Mouse (Mus musculus) MEL (cell line): ENCODE data around the gene Dock9. TPM values are rescaled to one million over a fixed set of nuclear protein-coding genes. Genes with fewer than 3 reads are reported as not detected.

Experiments
- DNase-seq: peaks from one replicate; pipeline ENCODE4 v3.0.0; 2011; ENCODE audit warnings: low read depth, low spot score
- H3K27ac ChIP-seq: 2 replicates; pipeline ENCODE4 v1.5.1; 2012; ENCODE audit warnings: low read depth, mild to moderate bottlenecking, control low read depth, low read length, moderate library complexity; ENCODE audit not compliant: control insufficient read depth
- H3K27me3 ChIP-seq, 2 experiments: fragments of 150-350 bp in 1 of 2; sonication (generic) in 1 of 2; 2 replicates each; pipeline ENCODE4 v1.6.1; 2012; ENCODE audit warnings: low read length in 2 of 2, mild to moderate bottlenecking in 2 of 2, improper control_type of control experiment in 1 of 2, moderate library complexity in 1 of 2; ENCODE audit not compliant: insufficient read depth in 2 of 2, control insufficient read depth in 1 of 2
- H3K36me3 ChIP-seq, 2 experiments: 2 replicates each; pipeline ENCODE4 v1.6.1; 2012 to 2014; ENCODE audit warnings: low read length in 2 of 2, improper control_type of control experiment in 1 of 2, inconsistent platforms in 1 of 2, mild to moderate bottlenecking in 1 of 2; ENCODE audit not compliant: insufficient read depth in 2 of 2, control insufficient read depth in 1 of 2
- H3K4me1 ChIP-seq, 2 experiments: fragments of 150-350 bp in 1 of 2; sonication (generic) in 1 of 2; 2 replicates each; pipeline ENCODE4 v1.6.1; 2012; ENCODE audit warnings: low read length in 2 of 2, improper control_type of control experiment in 1 of 2, mild to moderate bottlenecking in 1 of 2; ENCODE audit not compliant: insufficient read depth in 2 of 2, control insufficient read depth in 1 of 2
- H3K4me3 ChIP-seq, 2 experiments: fragments of 150-350 bp in 1 of 2; sonication (generic) in 1 of 2; 2 replicates each; pipeline ENCODE4 v1.5.1; 2012; ENCODE audit warnings: low read depth in 2 of 2, low read length in 2 of 2, mild to moderate bottlenecking in 2 of 2, moderate library complexity in 2 of 2, control low read depth in 1 of 2, improper control_type of control experiment in 1 of 2; ENCODE audit not compliant: control insufficient read depth in 1 of 2, insufficient read depth in 1 of 2
- H3K79me2 ChIP-seq: 2 replicates; pipeline ENCODE4 v1.6.1; 2012; ENCODE audit warnings: mild to moderate bottlenecking, low read length, moderate library complexity; ENCODE audit not compliant: control insufficient read depth, poor library complexity, insufficient read depth
- H3K9ac ChIP-seq: 2 replicates; pipeline ENCODE4 v1.6.1; 2012; ENCODE audit warnings: low read depth, mild to moderate bottlenecking, control low read depth, low read length, moderate library complexity; ENCODE audit not compliant: control insufficient read depth, poor library complexity, severe bottlenecking
- H3K9me3 ChIP-seq: fragments of 150-350 bp; sonication (generic); replicated peaks from 2 replicates; pipeline ENCODE4 v1.6.1; 2012; ENCODE audit warnings: mild to moderate bottlenecking, low read length, improper control_type of control experiment, moderate library complexity; ENCODE audit not compliant: insufficient read depth
- BHLHE40 ChIP-seq: IDR thresholded peaks from 2 replicates; pipeline ENCODE4 v1.6.1; 2012; ENCODE audit warnings: low read depth, mild to moderate bottlenecking, inconsistent platforms, low read length, improper control_type of control experiment, borderline replicate concordance
- CHD1 ChIP-seq: IDR thresholded peaks from 2 replicates; pipeline ENCODE4 v1.6.1; 2012; ENCODE audit warnings: low read depth, mild to moderate bottlenecking, inconsistent platforms, low read length, improper control_type of control experiment
- CHD2 ChIP-seq: IDR thresholded peaks from 2 replicates; pipeline ENCODE4 v1.6.1; 2011; ENCODE audit warnings: low read length, improper control_type of control experiment
- CTCF ChIP-seq, 3 experiments: IDR thresholded peaks in 2 of 3; conservative IDR thresholded peaks in 1 of 3; 2 replicates each; pipeline ENCODE4 v1.5.1; 2011 to 2012; ENCODE audit warnings: low read length in 3 of 3, low read depth in 2 of 3, mild to moderate bottlenecking in 2 of 3, improper control_type of control experiment in 1 of 3, inconsistent platforms in 1 of 3, mixed read lengths in 1 of 3, moderate library complexity in 1 of 3; ENCODE audit not compliant: control insufficient read depth in 1 of 3, insufficient read depth in 1 of 3, poor library complexity in 1 of 3, severe bottlenecking in 1 of 3
- E2F4 ChIP-seq: IDR thresholded peaks from 2 replicates; pipeline ENCODE4 v1.6.1; 2011; ENCODE audit warnings: low read depth, low read length, improper control_type of control experiment, borderline replicate concordance
- ELF1 ChIP-seq: IDR thresholded peaks from 2 replicates; pipeline ENCODE4 v1.6.1; 2014; ENCODE audit warnings: low read depth, mild to moderate bottlenecking, inconsistent platforms, low read length, improper control_type of control experiment, moderate library complexity
- EP300 ChIP-seq, 2 experiments: IDR thresholded peaks; 2 replicates each; pipeline ENCODE4 v1.6.1; 2011; ENCODE audit warnings: improper control_type of control experiment in 2 of 2, low read length in 2 of 2, low read depth in 1 of 2, mild to moderate bottlenecking in 1 of 2
- ETS1 ChIP-seq: IDR thresholded peaks from 2 replicates; pipeline ENCODE4 v1.6.1; 2012; ENCODE audit warnings: low read depth, mild to moderate bottlenecking, inconsistent platforms, low read length, improper control_type of control experiment, moderate library complexity
- GABPA ChIP-seq: IDR thresholded peaks from 2 replicates; pipeline ENCODE4 v1.6.1; 2012; ENCODE audit warnings: low read depth, mild to moderate bottlenecking, inconsistent platforms, low read length, improper control_type of control experiment, moderate library complexity
- GATA1 ChIP-seq: IDR thresholded peaks from 2 replicates; pipeline ENCODE4 v1.6.1; 2011; ENCODE audit warnings: low read depth, low read length, improper control_type of control experiment
- HCFC1 ChIP-seq: IDR thresholded peaks from 2 replicates; pipeline ENCODE4 v1.6.1; 2012; ENCODE audit warnings: low read depth, mild to moderate bottlenecking, inconsistent platforms, low read length, improper control_type of control experiment, moderate library complexity
- JUND ChIP-seq: IDR thresholded peaks from 2 replicates; pipeline ENCODE4 v1.6.1; 2011; ENCODE audit warnings: low read depth, mild to moderate bottlenecking, improper control_type of control experiment, low read length
- KAT2A ChIP-seq: conservative IDR thresholded peaks from 2 replicates; pipeline ENCODE4 v1.6.1; 2012; ENCODE audit warnings: low read depth, low read length, improper control_type of control experiment, inconsistent platforms
- MAFK ChIP-seq: IDR thresholded peaks from 2 replicates; pipeline ENCODE4 v1.6.1; 2011; ENCODE audit warnings: low read depth, mild to moderate bottlenecking, low read length, improper control_type of control experiment, borderline replicate concordance
- MAX ChIP-seq: IDR thresholded peaks from 2 replicates; pipeline ENCODE4 v1.6.1; 2011; ENCODE audit warnings: low read length, improper control_type of control experiment
- MAZ ChIP-seq: IDR thresholded peaks from 2 replicates; pipeline ENCODE4 v1.6.1; 2012; ENCODE audit warnings: low read depth, mild to moderate bottlenecking, inconsistent platforms, low read length, improper control_type of control experiment
- MEF2A ChIP-seq: IDR thresholded peaks from 2 replicates; pipeline ENCODE4 v1.6.1; 2014; ENCODE audit warnings: low read depth, mild to moderate bottlenecking, inconsistent platforms, low read length, improper control_type of control experiment; ENCODE audit not compliant: poor library complexity, insufficient replicate concordance, severe bottlenecking; ENCODE audit errors: extremely low read depth
- MXI1 ChIP-seq: IDR thresholded peaks from 2 replicates; pipeline ENCODE4 v1.6.1; 2011; ENCODE audit warnings: mild to moderate bottlenecking, low read depth, low read length, improper control_type of control experiment
- MYB ChIP-seq: IDR thresholded peaks from 2 replicates; pipeline ENCODE4 v1.6.1; 2011; ENCODE audit warnings: mild to moderate bottlenecking, low read depth, low read length, improper control_type of control experiment
- MYC ChIP-seq: IDR thresholded peaks from 2 replicates; pipeline ENCODE4 v1.6.1; 2011; ENCODE audit warnings: low read depth, mild to moderate bottlenecking, low read length, improper control_type of control experiment, moderate library complexity
- NELFE ChIP-seq: IDR thresholded peaks from 2 replicates; pipeline ENCODE4 v1.6.1; 2011; ENCODE audit warnings: low read depth, low read length, improper control_type of control experiment
- NRF1 ChIP-seq: IDR thresholded peaks from 2 replicates; pipeline ENCODE4 v1.6.1; 2014; ENCODE audit warnings: low read depth, mild to moderate bottlenecking, inconsistent platforms, low read length, improper control_type of control experiment, moderate library complexity; ENCODE audit not compliant: poor library complexity, insufficient read depth, severe bottlenecking
- POLR2A ChIP-seq, 2 experiments: IDR thresholded peaks; 2 replicates each; pipeline ENCODE4 v1.6.1; 2011 to 2012; ENCODE audit warnings: low read length in 2 of 2, mild to moderate bottlenecking in 2 of 2, control low read depth in 1 of 2, improper control_type of control experiment in 1 of 2, low read depth in 1 of 2, moderate library complexity in 1 of 2; ENCODE audit not compliant: control insufficient read depth in 1 of 2, insufficient read depth in 1 of 2, poor library complexity in 1 of 2
- POLR2AphosphoS2 ChIP-seq: IDR thresholded peaks from 2 replicates; pipeline ENCODE4 v1.6.1; 2011; ENCODE audit warnings: low read length, improper control_type of control experiment
- POLR2AphosphoS5 ChIP-seq: IDR thresholded peaks from 2 replicates; pipeline ENCODE4 v1.6.1; 2012; ENCODE audit warnings: low read depth, borderline replicate concordance, mild to moderate bottlenecking, inconsistent platforms, low read length, moderate library complexity, mixed read lengths
- RCOR1 ChIP-seq: IDR thresholded peaks from 2 replicates; pipeline ENCODE4 v1.6.1; 2012; ENCODE audit warnings: low read depth, mild to moderate bottlenecking, inconsistent platforms, low read length, improper control_type of control experiment
- SIN3A ChIP-seq: IDR thresholded peaks from 2 replicates; pipeline ENCODE4 v1.6.1; 2012; ENCODE audit warnings: low read length, improper control_type of control experiment, inconsistent platforms
- SMC3 ChIP-seq: IDR thresholded peaks from 2 replicates; pipeline ENCODE4 v1.6.1; 2011; ENCODE audit warnings: low read depth, low read length, improper control_type of control experiment
- TAL1 ChIP-seq: IDR thresholded peaks from 2 replicates; pipeline ENCODE4 v1.6.1; 2012; ENCODE audit warnings: mild to moderate bottlenecking, inconsistent platforms, low read length, moderate library complexity, mixed read lengths
- TBP ChIP-seq: IDR thresholded peaks from 2 replicates; pipeline ENCODE4 v1.8.0; 2011; ENCODE audit warnings: low read depth, low read length, improper control_type of control experiment
- TCF12 ChIP-seq: IDR thresholded peaks from 2 replicates; pipeline ENCODE4 v1.6.1; 2014; ENCODE audit warnings: low read depth, mild to moderate bottlenecking, inconsistent platforms, low read length, improper control_type of control experiment, moderate library complexity
- UBTF ChIP-seq: IDR thresholded peaks from 2 replicates; pipeline ENCODE4 v1.6.1; 2012; ENCODE audit warnings: low read depth, mild to moderate bottlenecking, inconsistent platforms, low read length, improper control_type of control experiment, moderate library complexity, borderline replicate concordance; ENCODE audit not compliant: insufficient read depth
- USF1 ChIP-seq: IDR thresholded peaks from 2 replicates; pipeline ENCODE4 v1.6.1; 2014; ENCODE audit warnings: low read depth, mild to moderate bottlenecking, inconsistent platforms, low read length, improper control_type of control experiment, moderate library complexity
- ZC3H11A ChIP-seq: IDR thresholded peaks from 2 replicates; pipeline ENCODE4 v1.6.1; 2012; ENCODE audit warnings: low read depth, mild to moderate bottlenecking, inconsistent platforms, low read length, improper control_type of control experiment
- ZKSCAN1 ChIP-seq: IDR thresholded peaks from 2 replicates; pipeline ENCODE4 v1.6.1; 2012; ENCODE audit warnings: low read depth, mild to moderate bottlenecking, inconsistent platforms, low read length, improper control_type of control experiment, moderate library complexity
- ZNF384 ChIP-seq: IDR thresholded peaks from 2 replicates; pipeline ENCODE4 v1.6.1; 2012; ENCODE audit warnings: low read depth, mild to moderate bottlenecking, inconsistent platforms, low read length, improper control_type of control experiment
- polyA plus RNA-seq, 2 experiments: library from polyadenylated mRNA; stranded (reverse) in 1 of 2; unstranded in 1 of 2; fragments of >175 nt in 1 of 2; fragments of >200 nt in 1 of 2; gene quantifications; 2 replicates each; pipeline versions ENCODE4 v1.2.1 to v1.2.4; 2012; ENCODE audit warnings: low replicate concordance in 2 of 2, low read depth in 1 of 2; ENCODE audit not compliant: insufficient read length in 2 of 2, insufficient read depth in 1 of 2, missing spikeins in 1 of 2
- total RNA-seq: library from RNA; depleted of rRNA; stranded (reverse); fragments of 300-350 nt; gene quantifications from 2 replicates; pipeline ENCODE4 v1.2.3, GENCODE M21; 2012

Gene Dock9
- total and polyA plus RNA-seq, 3 experiments, result 6.3 to 9.4 TPM; not detected in 1

DNA sequence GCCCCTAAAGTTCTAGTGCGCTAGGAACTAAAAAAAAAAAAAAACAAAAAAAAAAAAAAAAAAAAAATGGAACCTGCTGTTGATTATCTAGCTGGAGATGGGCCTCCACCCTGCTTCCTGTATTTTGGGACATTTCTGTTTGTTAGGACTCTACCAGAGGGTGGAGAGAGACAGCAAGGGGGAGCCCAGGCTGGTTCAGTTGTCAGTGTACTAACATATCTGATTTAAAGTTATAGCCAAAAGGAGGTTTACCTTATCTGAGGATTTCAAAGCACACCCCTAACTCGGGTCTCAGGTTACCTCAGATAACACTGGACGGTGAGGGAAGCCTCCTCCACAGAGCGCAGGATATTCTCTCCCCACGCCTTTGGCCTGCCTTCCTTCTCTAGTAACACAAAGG lies 4.0 kb downstream of the Dock9 start:
- H3K4me3 ChIP-seq, result no peak overlapping the region
- H3K9me3 ChIP-seq, result no peaks in the 10 kb centered on the region
- H3K4me1 ChIP-seq, result peaks cover 16 to 34% of the 10 kb centered on the region in 2 experiments
- H3K36me3 ChIP-seq, result peaks cover 0 to 28% of the 10 kb centered on the region in 2 experiments; a peak in 2 of 4 replicates
- no peak overlapping the region for H3K9ac ChIP-seq
- TF ChIP-seq UBTF, result no peak
- no peak for TF ChIP-seq TAL1
- no peak for TF ChIP-seq E2F4
- peak; percentile 89 for TF ChIP-seq SIN3A
- TF ChIP-seq CHD2, result no peak
- TF ChIP-seq MAX, result no peak
- TF ChIP-seq CHD1, result no peak
- no peak for TF ChIP-seq MYB
- TF ChIP-seq ZNF384, result peak; percentile 100
- TF ChIP-seq NRF1, result no peak
- 0 out of 2 replicates have a peak, but pooled peaks have one; percentile 51 for TF ChIP-seq MAZ
- peak; percentile 68; the same call in 1 of the 2 replicates for TF ChIP-seq ELF1
- TF ChIP-seq ZKSCAN1, result peak; percentile 48; the same call in 1 of the 2 replicates
- 0 out of 2 replicates have a peak, but pooled peaks have one; percentile 12 for TF ChIP-seq TBP
- TF ChIP-seq GATA1, result peak; percentile 84
- TF ChIP-seq ZC3H11A, result no peak
- TF ChIP-seq TCF12, result peak; percentile 83
- no peak for TF ChIP-seq POLR2AphosphoS2
- TF ChIP-seq KAT2A, result no peak
- TF ChIP-seq ETS1, result peak; percentile 75
- TF ChIP-seq USF1, result no peak
- TF ChIP-seq MXI1, result peak; percentile 46; the same call in 1 of the 2 replicates
- no peak for TF ChIP-seq MEF2A
- TF ChIP-seq HCFC1, result peak; percentile 40; the same call in 1 of the 2 replicates
- TF ChIP-seq NELFE, result no peak; the same call in 1 of the 2 replicates
- no peak for TF ChIP-seq GABPA
- TF ChIP-seq CTCF (IDR thresholded peaks at IDR 0.05 in 2 of 3, conservative IDR thresholded peaks at IDR 0.05 in 1 of 3; ENCODE audit: control insufficient read depth in 1 of 3, insufficient read depth in 1 of 3, low read depth in 2 of 3, low read length in 3 of 3, poor library complexity in 1 of 3, severe bottlenecking in 1 of 3), result no peak
- no peak for TF ChIP-seq SMC3
- TF ChIP-seq POLR2AphosphoS5, result no peak
- TF ChIP-seq POLR2A (IDR thresholded peaks at IDR 0.05; ENCODE audit: control insufficient read depth in 1 of 2, insufficient read depth in 1 of 2, low read depth in 1 of 2, low read length in 2 of 2, poor library complexity in 1 of 2), result no peak
- TF ChIP-seq BHLHE40, result 0 out of 2 replicates have a peak, but pooled peaks have one; percentile 51
- peak; percentile 48; the same call in 1 of the 2 replicates for TF ChIP-seq MAFK
- peak; percentile 76 for TF ChIP-seq RCOR1
- TF ChIP-seq EP300 (IDR thresholded peaks at IDR 0.05; ENCODE audit: low read depth in 1 of 2, low read length in 2 of 2), result peak; percentile 76 to 86
- 0 out of 2 replicates have a peak, but pooled peaks have one; percentile 47 for TF ChIP-seq MYC
- no peak for TF ChIP-seq JUND
- H3K27me3 ChIP-seq, result no peaks in the 10 kb centered on the region
- peak overlapping the region; percentile 79 for H3K27ac ChIP-seq
- H3K79me2 ChIP-seq, result peaks cover 2% of the 10 kb centered on the region; the same call in 1 of the 2 replicates
- DNase-seq, result peak; percentile 86
